Mouse (Mus musculus) embryonic fibroblast, embryonic 13.5 days (primary cell): ENCODE measurements at regions not wholly inside any gene's neighbourhood (a gene's known extent, or its start where the extent isn't known, plus 50 kb on each side); places are given as distances from the start of the nearest gene placed in this dataset.

ENCODE experiments used
- CTCF ChIP-seq: IDR thresholded peaks from 2 replicates; pipeline ENCODE4 v1.5.1; 2011; ENCODE audit warnings: mild to moderate bottlenecking, control low read depth, low read length, moderate library complexity, borderline replicate concordance; ENCODE audit not compliant: insufficient read depth
- POLR2A ChIP-seq: IDR thresholded peaks from 2 replicates; pipeline ENCODE4 v1.6.1; 2011; ENCODE audit warnings: low read depth, mild to moderate bottlenecking, control low read depth, low read length, moderate library complexity

GRCm38 (mm10) chr2:45908871-45909270 is 791.7 kb upstream of the Zeb2 start:
- no peak for TF ChIP-seq POLR2A
- no peak for TF ChIP-seq CTCF
